Mouse (Mus musculus): ENCODE results near the gene Olfr63. TPM values are rescaled to one million over a fixed set of nuclear protein-coding genes. Genes with fewer than 3 reads are reported as not detected.
"Not testable (repeated sequence)": the region's sequence is repeated elsewhere in the genome, so short reads cannot be mapped to it uniquely, and the experiment has no call there.

Olfr63 gene
- polyA plus RNA-seq (2015; fragmentation: Nextera tagmentation; extraction: Ambion mirVana), result 0.04 TPM in 1 of 2 replicates, not detected in the other

- WGBS, result 74% methylated on average over 1 of the region's 1 CpGs
- Histone ChIP-seq H3K4me3 (replicated peaks) (no peak within 1 kb of the TSS), H3K27me3 (peaks cover 6% of the 10 kb centered on the region; the same call in 1 of the 2 replicates), H3K9me3 (no peaks in the 10 kb centered on the region), H3K4me2 (replicated peaks) (no peak within 1 kb of the TSS), H3K36me3 (no peaks in the 10 kb centered on the region), H3K27ac (no peak within 1 kb of the TSS), H3K9ac (replicated peaks) (no peak within 1 kb of the TSS), H3K4me1 (replicated peaks) (no peaks in the 10 kb centered on the region)
- ATAC-seq, result no peak
Measured at GRCm38 (mm10) chr17:33264376-33264775, at the start of gene Olfr63. Gene Olfr63 (plus strand): TSS chr17:33264676.

GRCm38 (mm10) chr17:33221590-33221989 is 42.9 kb upstream of the Olfr63 start, which contains the start of gene Olfr1564:
Gene Olfr1564 (minus strand): TSS chr17:33221690.
- 82% methylated on average over 2 of the region's 2 CpGs for WGBS
- H3K36me3 ChIP-seq, result no peaks in the 10 kb centered on the region
- no peak for ATAC-seq
- peaks cover 15% of the 10 kb centered on the region; the same call in 1 of the 2 replicates for H3K9me3 ChIP-seq
- H3K27ac ChIP-seq, result no peak within 1 kb of the TSS
- H3K27me3 ChIP-seq, result no peaks in the 10 kb centered on the region
- H3K4me3 ChIP-seq (replicated peaks), result no peak within 1 kb of the TSS
- no peak within 1 kb of the TSS for H3K4me2 ChIP-seq (replicated peaks)
- no peak within 1 kb of the TSS for H3K9ac ChIP-seq (replicated peaks)
- H3K4me1 ChIP-seq (replicated peaks), result no peaks in the 10 kb centered on the region

- not testable (repeated sequence) for H3K27me3 ChIP-seq; H3K4me2 ChIP-seq (replicated peaks); H3K9ac ChIP-seq (replicated peaks); H3K4me1 ChIP-seq (replicated peaks); H3K27ac ChIP-seq; ATAC-seq; H3K4me3 ChIP-seq (replicated peaks)
- WGBS, result 98% methylated on average over 1 of the region's 1 CpGs
- Histone ChIP-seq H3K9me3 (peaks cover 17% of the 10 kb centered on the region), H3K36me3 (peaks cover 21% of the 10 kb centered on the region)
Measured at GRCm38 (mm10) chr17:33236646-33237045, 27.8 kb upstream of the Olfr63 start.

GRCm38 (mm10) chr17:33254530-33255318 is 9.8 kb upstream of the Olfr63 start, which contains the start of gene Zfp955a:
Gene Zfp955a (minus strand): TSS chr17:33255145.
- peak; percentile 99 for ATAC-seq
- not testable (repeated sequence) for H3K4me1 ChIP-seq (replicated peaks); H3K9ac ChIP-seq (replicated peaks); H3K27me3 ChIP-seq; H3K4me3 ChIP-seq (replicated peaks); H3K36me3 ChIP-seq; H3K9me3 ChIP-seq; H3K27ac ChIP-seq
- H3K4me2 ChIP-seq (replicated peaks), result peak within 1 kb of the TSS; percentile 30; the same call in 1 of the 2 replicates
- 50% methylated on average over 1 of the region's 34 CpGs for WGBS

GRCm38 (mm10) chr17:33255319-33255657 is 9.2 kb upstream of the Olfr63 start:
- not testable (repeated sequence) for H3K27me3 ChIP-seq; ATAC-seq; H3K9me3 ChIP-seq; H3K36me3 ChIP-seq; H3K9ac ChIP-seq (replicated peaks); H3K4me1 ChIP-seq (replicated peaks); H3K4me3 ChIP-seq (replicated peaks); H3K4me2 ChIP-seq (replicated peaks); H3K27ac ChIP-seq
- WGBS, result no CpG with 5 or more reads among the region's 2 CpGs

GRCm38 (mm10) chr17:33268907-33269306 is 4.4 kb downstream of the Olfr63 start:
- Histone ChIP-seq H3K9me3 (no peaks in the 10 kb centered on the region), H3K4me3 (replicated peaks) (no peak overlapping the region), H3K4me1 (replicated peaks) (no peaks in the 10 kb centered on the region), H3K27ac (no peak overlapping the region), H3K9ac (replicated peaks) (no peak overlapping the region), H3K4me2 (replicated peaks) (no peak overlapping the region), H3K27me3 (peaks cover 6% of the 10 kb centered on the region; the same call in 1 of the 2 replicates), H3K36me3 (no peaks in the 10 kb centered on the region)
- no peak for ATAC-seq
- WGBS, result 88% methylated on average over 9 of the region's 9 CpGs

GRCm38 (mm10) chr17:33289039-33289875 is 24.8 kb downstream of the Olfr63 start, which contains the start of gene Zfp955b:
Gene Zfp955b (plus strand): TSS chr17:33289544.
- not testable (repeated sequence) for H3K36me3 ChIP-seq; H3K4me3 ChIP-seq (replicated peaks); H3K9ac ChIP-seq (replicated peaks); H3K27me3 ChIP-seq; H3K27ac ChIP-seq; H3K9me3 ChIP-seq; H3K4me1 ChIP-seq (replicated peaks)
- peak within 1 kb of the TSS; percentile 32 for H3K4me2 ChIP-seq (replicated peaks)
- ATAC-seq, result peak; percentile 99
- WGBS, result no CpG with 5 or more reads among the region's 25 CpGs

GRCm38 (mm10) chr17:33289876-33290149 is 25.3 kb downstream of the Olfr63 start:
- H3K27me3 ChIP-seq; H3K4me3 ChIP-seq (replicated peaks); ATAC-seq; H3K9ac ChIP-seq (replicated peaks); H3K9me3 ChIP-seq; H3K27ac ChIP-seq; H3K4me1 ChIP-seq (replicated peaks); H3K36me3 ChIP-seq: not testable (repeated sequence)
- H3K4me2 ChIP-seq (replicated peaks), result peak overlapping the region; percentile 32
- WGBS, result no CpG with 5 or more reads among the region's 9 CpGs

Other genes with a start within 250 kb of the Olfr63 start
- 28.7 and 30.6 TPM in 2 replicates for gene Zfp763, start 231.3 kb upstream of the Olfr63 start, polyA plus RNA-seq (2015; fragmentation: Nextera tagmentation; extraction: Ambion mirVana)
- not detected in 2 replicates for gene 4921501E09Rik, start 196.6 kb upstream of the Olfr63 start, polyA plus RNA-seq (2015; fragmentation: Nextera tagmentation; extraction: Ambion mirVana)
- gene Zfp563, start 175.4 kb upstream of the Olfr63 start, polyA plus RNA-seq (2015; fragmentation: Nextera tagmentation; extraction: Ambion mirVana), result 21.6 and 23.4 TPM in 2 replicates
- gene Morc2b, start 125.0 kb upstream of the Olfr63 start, polyA plus RNA-seq (2015; fragmentation: Nextera tagmentation; extraction: Ambion mirVana), result 0.23 and 0.44 TPM in 2 replicates
- 0.03 and 0.04 TPM in 2 replicates for gene Olfr55, start 96.2 kb upstream of the Olfr63 start, polyA plus RNA-seq (2015; fragmentation: Nextera tagmentation; extraction: Ambion mirVana)
- gene Olfr239, start 73.4 kb upstream of the Olfr63 start, polyA plus RNA-seq (2015; fragmentation: Nextera tagmentation; extraction: Ambion mirVana), result not detected in 2 replicates
- not detected in 2 replicates for gene Olfr1564, start 43.0 kb upstream of the Olfr63 start, polyA plus RNA-seq (2015; fragmentation: Nextera tagmentation; extraction: Ambion mirVana)
- gene Zfp955a, start 9.5 kb upstream of the Olfr63 start, polyA plus RNA-seq (2015; fragmentation: Nextera tagmentation; extraction: Ambion mirVana), result 25.0 and 26.4 TPM in 2 replicates
- gene Zfp955b, start 24.9 kb downstream of the Olfr63 start, polyA plus RNA-seq (2015; fragmentation: Nextera tagmentation; extraction: Ambion mirVana), result 17.6 and 19.6 TPM in 2 replicates
- gene Zfp81, start 94.2 kb downstream of the Olfr63 start, polyA plus RNA-seq (2015; fragmentation: Nextera tagmentation; extraction: Ambion mirVana), result 15.6 and 16.9 TPM in 2 replicates
- gene Zfp101, start 130.0 kb downstream of the Olfr63 start, polyA plus RNA-seq (2015; fragmentation: Nextera tagmentation; extraction: Ambion mirVana), result 19.5 and 20.5 TPM in 2 replicates
- not detected in 2 replicates for gene Actl9, start 168.2 kb downstream of the Olfr63 start, polyA plus RNA-seq (2015; fragmentation: Nextera tagmentation; extraction: Ambion mirVana)

Data from midbrain, embryonic 13.5 days (tissue).